Mouse (Mus musculus): ENCODE results near the gene Trpc5. TPM values are rescaled to one million over a fixed set of nuclear protein-coding genes. Genes with fewer than 3 reads are reported as not detected.

Gene Trpc5
- polyA plus RNA-seq, 1 experiment, result 0.08 TPM

- no peak overlapping the region for H3K4me3 ChIP-seq (ENCODE audit: insufficient read depth, low read depth, low read length)
- 90% methylated on average over 2 of the region's 2 CpGs for WGBS
- no peak overlapping the region for H3K27ac ChIP-seq (ENCODE audit: insufficient read depth, low read depth, low read length)
- no peaks in the 10 kb centered on the region for H3K27me3 ChIP-seq (replicated peaks; ENCODE audit: control insufficient read depth, insufficient read depth, low read length)
- TF ChIP-seq POLR2A (IDR thresholded peaks at IDR 0.05; ENCODE audit: low read depth, low read length), result no peak
- no peak for TF ChIP-seq CTCF (conservative IDR thresholded peaks at IDR 0.05; ENCODE audit: insufficient read depth, insufficient read length, low read depth, low read length)
- no peak for DNase-seq
- H3K36me3 ChIP-seq (ENCODE audit: control insufficient read depth, insufficient read depth, low read length), result no peaks in the 10 kb centered on the region
- no peaks in the 10 kb centered on the region for H3K4me1 ChIP-seq (ENCODE audit: control insufficient read depth, insufficient read depth, low read length)
Observed at GRCm38 (mm10) chrX:144464416-144464815, 223.6 kb downstream of the Trpc5 start.

DNA sequence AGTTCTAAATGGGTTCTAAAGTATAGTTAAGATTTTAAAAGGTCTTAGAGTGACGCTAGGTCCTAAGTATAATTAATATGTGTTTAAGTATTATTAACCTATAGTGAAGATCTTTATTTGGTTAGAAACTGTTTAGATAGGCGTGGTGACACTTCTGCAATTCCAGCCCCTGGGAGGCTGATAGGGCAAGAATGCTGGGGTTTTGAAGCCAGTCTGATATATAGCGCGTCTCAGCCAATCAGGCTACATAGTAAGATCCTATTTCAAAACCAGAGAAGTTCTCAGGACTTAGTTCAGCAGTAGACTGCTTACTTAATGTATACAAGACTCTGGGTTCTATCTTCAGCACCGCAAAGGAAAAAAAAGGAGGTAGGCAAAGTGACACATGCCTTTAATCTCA is 231.7 kb downstream of the Trpc5 start, which contains the start of gene Trpc5os:
Gene Trpc5os, plus strand, starts transcription at position 301 of the 400 bp plus-strand sequence.
- Histone ChIP-seq H3K4me3 (ENCODE audit: insufficient read depth, low read depth, low read length) (no peak within 1 kb of the TSS), H3K27me3 (replicated peaks; ENCODE audit: control insufficient read depth, insufficient read depth, low read length) (no peaks in the 10 kb centered on the region), H3K36me3 (ENCODE audit: control insufficient read depth, insufficient read depth, low read length) (no peaks in the 10 kb centered on the region), H3K27ac (ENCODE audit: insufficient read depth, low read depth, low read length) (no peak within 1 kb of the TSS), H3K4me1 (ENCODE audit: control insufficient read depth, insufficient read depth, low read length) (no peaks in the 10 kb centered on the region)
- TF ChIP-seq POLR2A (IDR thresholded peaks at IDR 0.05; ENCODE audit: low read depth, low read length) (no peak), CTCF (conservative IDR thresholded peaks at IDR 0.05; ENCODE audit: insufficient read depth, insufficient read length, low read depth, low read length) (no peak)
- no peak for DNase-seq
- WGBS, result 89% methylated on average over 5 of the region's 5 CpGs

DNA sequence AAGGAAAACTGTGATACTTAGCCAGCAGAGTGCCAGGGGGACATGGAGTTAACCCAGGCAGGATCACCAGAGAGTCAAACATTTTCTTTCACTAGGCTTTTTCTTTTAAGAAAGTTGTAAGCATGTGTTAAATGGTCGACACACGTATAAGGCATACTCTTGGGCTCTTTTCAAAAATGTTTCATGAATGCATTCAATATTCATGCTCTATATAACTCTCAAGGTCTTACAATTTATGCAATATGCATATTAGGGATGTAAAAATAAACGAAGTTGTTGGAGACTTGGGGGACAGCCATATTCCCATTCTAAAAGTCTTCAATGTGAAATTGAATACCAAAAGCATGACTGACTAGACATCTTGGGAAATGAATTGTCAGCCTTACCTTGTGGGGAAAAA is 264.1 kb downstream of the Trpc5 start:
- no peak overlapping the region for H3K27ac ChIP-seq (ENCODE audit: insufficient read depth, low read depth, low read length)
- no peaks in the 10 kb centered on the region for H3K36me3 ChIP-seq (ENCODE audit: control insufficient read depth, insufficient read depth, low read length)
- whole genome bisulfite sequencing, result 78% methylated on average over 3 of the region's 3 CpGs
- H3K4me1 ChIP-seq (ENCODE audit: control insufficient read depth, insufficient read depth, low read length), result no peaks in the 10 kb centered on the region
- TF ChIP-seq POLR2A (IDR thresholded peaks at IDR 0.05; ENCODE audit: low read depth, low read length) (no peak), CTCF (conservative IDR thresholded peaks at IDR 0.05; ENCODE audit: insufficient read depth, insufficient read length, low read depth, low read length) (no peak)
- no peak for DNase-seq
- no peaks in the 10 kb centered on the region for H3K27me3 ChIP-seq (replicated peaks; ENCODE audit: control insufficient read depth, insufficient read depth, low read length)
- no peak overlapping the region for H3K4me3 ChIP-seq (ENCODE audit: insufficient read depth, low read depth, low read length)

- Histone ChIP-seq H3K36me3 (ENCODE audit: control insufficient read depth, insufficient read depth, low read length) (no peaks in the 10 kb centered on the region), H3K4me3 (ENCODE audit: insufficient read depth, low read depth, low read length) (no peak overlapping the region), H3K27ac (ENCODE audit: insufficient read depth, low read depth, low read length) (no peak overlapping the region), H3K4me1 (ENCODE audit: control insufficient read depth, insufficient read depth, low read length) (no peaks in the 10 kb centered on the region), H3K27me3 (replicated peaks; ENCODE audit: control insufficient read depth, insufficient read depth, low read length) (no peaks in the 10 kb centered on the region)
- TF ChIP-seq CTCF (conservative IDR thresholded peaks at IDR 0.05; ENCODE audit: insufficient read depth, insufficient read length, low read depth, low read length), result no peak
- no peak for TF ChIP-seq POLR2A (IDR thresholded peaks at IDR 0.05; ENCODE audit: low read depth, low read length)
- 95% methylated on average over 1 of the region's 1 CpGs for WGBS
- no peak for DNase-seq
Observed at GRCm38 (mm10) chrX:144421091-144421490, 266.9 kb downstream of the Trpc5 start.

DNA sequence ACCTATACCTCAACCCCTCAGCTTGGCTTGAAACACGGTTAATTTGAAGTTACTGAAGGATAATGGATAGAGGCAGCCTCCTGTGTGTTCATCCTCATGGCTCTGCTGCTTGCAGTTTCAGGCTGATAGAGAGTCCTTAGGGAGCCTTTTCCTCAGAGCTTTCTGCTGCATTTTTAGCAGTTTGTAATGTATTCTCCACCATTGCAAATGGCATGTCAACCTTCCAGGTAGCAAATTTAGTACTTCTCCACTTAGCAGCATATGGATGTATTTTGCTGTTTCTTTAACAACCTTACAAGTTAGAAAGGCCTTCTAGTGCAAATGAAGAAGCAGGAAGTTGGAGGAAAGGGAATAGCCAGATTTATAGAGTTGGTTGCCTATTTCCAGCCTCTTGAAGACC is 267.7 kb downstream of the Trpc5 start:
- Histone ChIP-seq H3K27me3 (replicated peaks; ENCODE audit: control insufficient read depth, insufficient read depth, low read length) (no peaks in the 10 kb centered on the region), H3K27ac (ENCODE audit: insufficient read depth, low read depth, low read length) (no peak overlapping the region), H3K4me1 (ENCODE audit: control insufficient read depth, insufficient read depth, low read length) (no peaks in the 10 kb centered on the region), H3K4me3 (ENCODE audit: insufficient read depth, low read depth, low read length) (no peak overlapping the region), H3K36me3 (ENCODE audit: control insufficient read depth, insufficient read depth, low read length) (no peaks in the 10 kb centered on the region)
- TF ChIP-seq POLR2A (IDR thresholded peaks at IDR 0.05; ENCODE audit: low read depth, low read length) (no peak), CTCF (conservative IDR thresholded peaks at IDR 0.05; ENCODE audit: insufficient read depth, insufficient read length, low read depth, low read length) (no peak)
- DNase-seq, result no peak
- WGBS, result 74% methylated on average over 1 of the region's 1 CpGs

DNA sequence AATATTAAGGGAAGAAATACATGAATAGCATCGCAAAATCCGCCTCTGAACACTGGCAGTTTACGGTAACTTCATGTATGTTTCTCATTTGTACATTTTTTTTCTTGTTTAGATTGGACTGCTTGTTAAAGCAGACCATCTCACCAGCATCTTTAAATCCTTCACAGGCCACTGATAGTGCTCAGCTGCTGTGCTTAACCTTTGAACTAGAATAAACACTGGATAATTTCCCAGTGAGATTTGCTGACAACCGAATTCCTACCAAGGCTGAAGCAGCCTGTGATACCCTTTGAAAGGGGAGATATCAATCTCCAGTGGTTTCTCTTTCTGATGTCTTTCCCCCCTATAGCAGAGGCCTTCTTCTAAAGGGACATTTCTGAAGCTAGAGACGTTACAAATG is 279.9 kb downstream of the Trpc5 start:
- no peaks in the 10 kb centered on the region for H3K36me3 ChIP-seq (ENCODE audit: control insufficient read depth, insufficient read depth, low read length)
- H3K4me3 ChIP-seq (ENCODE audit: insufficient read depth, low read depth, low read length), result no peak overlapping the region
- TF ChIP-seq POLR2A (IDR thresholded peaks at IDR 0.05; ENCODE audit: low read depth, low read length) (no peak), CTCF (conservative IDR thresholded peaks at IDR 0.05; ENCODE audit: insufficient read depth, insufficient read length, low read depth, low read length) (no peak)
- DNase-seq, result peak; percentile 12
- H3K27ac ChIP-seq (ENCODE audit: insufficient read depth, low read depth, low read length), result no peak overlapping the region
- no peaks in the 10 kb centered on the region for H3K4me1 ChIP-seq (ENCODE audit: control insufficient read depth, insufficient read depth, low read length)
- H3K27me3 ChIP-seq (replicated peaks; ENCODE audit: control insufficient read depth, insufficient read depth, low read length), result no peaks in the 10 kb centered on the region
- WGBS, result 46% methylated on average over 5 of the region's 5 CpGs

- Histone ChIP-seq H3K4me1 (ENCODE audit: control insufficient read depth, insufficient read depth, low read length) (no peaks in the 10 kb centered on the region), H3K27ac (ENCODE audit: insufficient read depth, low read depth, low read length) (no peak overlapping the region), H3K4me3 (ENCODE audit: insufficient read depth, low read depth, low read length) (no peak overlapping the region), H3K27me3 (replicated peaks; ENCODE audit: control insufficient read depth, insufficient read depth, low read length) (no peaks in the 10 kb centered on the region), H3K36me3 (ENCODE audit: control insufficient read depth, insufficient read depth, low read length) (no peaks in the 10 kb centered on the region)
- TF ChIP-seq POLR2A (IDR thresholded peaks at IDR 0.05; ENCODE audit: low read depth, low read length), result no peak
- peak; percentile 79 for TF ChIP-seq CTCF (conservative IDR thresholded peaks at IDR 0.05; ENCODE audit: insufficient read depth, insufficient read length, low read depth, low read length)
- WGBS, result 13% methylated on average over 7 of the region's 7 CpGs
- DNase-seq, result peak; percentile 25
Observed at GRCm38 (mm10) chrX:144403526-144403925, 284.5 kb downstream of the Trpc5 start.

Measured in kidney, adult 2 months (tissue).